Mouse (Mus musculus): Measurements from ENCODE around the gene Syt9. TPM values are rescaled to one million over a fixed set of nuclear protein-coding genes. Genes with fewer than 3 reads are reported as not detected.
A peak's percentile ranks its signal among the peaks of the same experiment; 100 is the strongest.

Syt9 gene
- polyA plus RNA-seq, 1 experiment from 2014 or later = 12.9 TPM

GRCm38 (mm10) chr7:107592641-107593040, 222.1 kb downstream of the Syt9 start:
- Histone ChIP-seq H3K9me3 (ENCODE audit: control insufficient read depth, low read length) (no peaks in the 10 kb centered on the region), H3K4me3 (ENCODE audit: low read length) (no peak overlapping the region), H3K27me3 (replicated peaks; ENCODE audit: control insufficient read depth, insufficient read depth, low read length) (no peaks in the 10 kb centered on the region), H3K36me3 (ENCODE audit: control insufficient read depth, insufficient read depth, low read length) (no peaks in the 10 kb centered on the region), H3K4me2 (ENCODE audit: low read length) (no peak overlapping the region), H3K27ac (ENCODE audit: low read depth, low read length) (no peak overlapping the region), H3K4me1 (ENCODE audit: control insufficient read depth, insufficient read depth, low read depth, low read length) (peaks cover 11% of the 10 kb centered on the region), H3K9ac (ENCODE audit: low read depth, low read length) (no peak overlapping the region)
- 27% methylated on average over 2 of the region's 2 CpGs for WGBS
- peak; percentile 55 for ATAC-seq

GRCm38 (mm10) chr7:107593904-107594303, 223.4 kb downstream of the Syt9 start:
- WGBS = 30% methylated on average over 7 of the region's 7 CpGs
- H3K9me3 ChIP-seq (ENCODE audit: control insufficient read depth, low read length) = no peaks in the 10 kb centered on the region
- ATAC-seq = no peak
- peak overlapping the region; percentile 65 for H3K4me3 ChIP-seq (ENCODE audit: low read length)
- H3K27ac ChIP-seq (ENCODE audit: low read depth, low read length) = no peak overlapping the region
- H3K27me3 ChIP-seq (replicated peaks; ENCODE audit: control insufficient read depth, insufficient read depth, low read length) = no peaks in the 10 kb centered on the region
- peak overlapping the region; percentile 72; the same call in 1 of the 2 replicates for H3K9ac ChIP-seq (ENCODE audit: low read depth, low read length)
- H3K36me3 ChIP-seq (ENCODE audit: control insufficient read depth, insufficient read depth, low read length) = no peaks in the 10 kb centered on the region
- H3K4me2 ChIP-seq (ENCODE audit: low read length) = peak overlapping the region; percentile 98
- peaks cover 11% of the 10 kb centered on the region for H3K4me1 ChIP-seq (ENCODE audit: control insufficient read depth, insufficient read depth, low read depth, low read length)

GRCm38 (mm10) chr7:107594325-107594856, 223.9 kb downstream of the Syt9 start:
- WGBS = under 1% methylated on average over 16 of the region's 16 CpGs
- Histone ChIP-seq H3K4me3 (ENCODE audit: low read length) (peak overlapping the region; percentile 65), H3K9me3 (ENCODE audit: control insufficient read depth, low read length) (no peaks in the 10 kb centered on the region), H3K27ac (ENCODE audit: low read depth, low read length) (no peak overlapping the region), H3K9ac (ENCODE audit: low read depth, low read length) (peak overlapping the region; percentile 72), H3K4me1 (ENCODE audit: control insufficient read depth, insufficient read depth, low read depth, low read length) (peaks cover 11% of the 10 kb centered on the region), H3K36me3 (ENCODE audit: control insufficient read depth, insufficient read depth, low read length) (no peaks in the 10 kb centered on the region), H3K27me3 (replicated peaks; ENCODE audit: control insufficient read depth, insufficient read depth, low read length) (no peaks in the 10 kb centered on the region), H3K4me2 (ENCODE audit: low read length) (peak overlapping the region; percentile 98)
- ATAC-seq = peak; percentile 81

GRCm38 (mm10) chr7:107594857-107595402, 224.4 kb downstream of the Syt9 start, which contains the start of gene Ppfibp2:
Ppfibp2 (plus strand) TSS chr7:107595207.
- no peaks in the 10 kb centered on the region for H3K9me3 ChIP-seq (ENCODE audit: control insufficient read depth, low read length)
- H3K9ac ChIP-seq (ENCODE audit: low read depth, low read length) = peak within 1 kb of the TSS; percentile 72
- H3K4me1 ChIP-seq (ENCODE audit: control insufficient read depth, insufficient read depth, low read depth, low read length) = peaks cover 11% of the 10 kb centered on the region
- H3K36me3 ChIP-seq (ENCODE audit: control insufficient read depth, insufficient read depth, low read length) = no peaks in the 10 kb centered on the region
- H3K4me2 ChIP-seq (ENCODE audit: low read length) = peak within 1 kb of the TSS; percentile 98
- H3K4me3 ChIP-seq (ENCODE audit: low read length) = peak within 1 kb of the TSS; percentile 65
- no peak within 1 kb of the TSS for H3K27ac ChIP-seq (ENCODE audit: low read depth, low read length)
- under 1% methylated on average over 23 of the region's 24 CpGs for WGBS
- H3K27me3 ChIP-seq (replicated peaks; ENCODE audit: control insufficient read depth, insufficient read depth, low read length) = no peaks in the 10 kb centered on the region
- peak; percentile 94 for ATAC-seq

GRCm38 (mm10) chr7:107595426-107595825, 224.9 kb downstream of the Syt9 start:
- H3K27me3 ChIP-seq (replicated peaks; ENCODE audit: control insufficient read depth, insufficient read depth, low read length) = no peaks in the 10 kb centered on the region
- peaks cover 11% of the 10 kb centered on the region for H3K4me1 ChIP-seq (ENCODE audit: control insufficient read depth, insufficient read depth, low read depth, low read length)
- H3K4me3 ChIP-seq (ENCODE audit: low read length) = peak overlapping the region; percentile 65
- H3K27ac ChIP-seq (ENCODE audit: low read depth, low read length) = no peak overlapping the region
- no peaks in the 10 kb centered on the region for H3K9me3 ChIP-seq (ENCODE audit: control insufficient read depth, low read length)
- ATAC-seq = no peak
- WGBS = 13% methylated on average over 13 of the region's 13 CpGs
- peak overlapping the region; percentile 98 for H3K4me2 ChIP-seq (ENCODE audit: low read length)
- H3K9ac ChIP-seq (ENCODE audit: low read depth, low read length) = peak overlapping the region; percentile 72
- H3K36me3 ChIP-seq (ENCODE audit: control insufficient read depth, insufficient read depth, low read length) = no peaks in the 10 kb centered on the region

GRCm38 (mm10) chr7:107596753-107597152, 226.2 kb downstream of the Syt9 start:
- no peak for ATAC-seq
- Histone ChIP-seq H3K4me3 (ENCODE audit: low read length) (no peak overlapping the region), H3K9me3 (ENCODE audit: control insufficient read depth, low read length) (no peaks in the 10 kb centered on the region)

GRCm38 (mm10) chr7:107597956-107598355, 227.4 kb downstream of the Syt9 start:
- Histone ChIP-seq H3K4me2 (ENCODE audit: low read length) (no peak overlapping the region), H3K4me3 (ENCODE audit: low read length) (no peak overlapping the region), H3K36me3 (ENCODE audit: control insufficient read depth, insufficient read depth, low read length) (no peaks in the 10 kb centered on the region), H3K9me3 (ENCODE audit: control insufficient read depth, low read length) (no peaks in the 10 kb centered on the region), H3K27me3 (replicated peaks; ENCODE audit: control insufficient read depth, insufficient read depth, low read length) (no peaks in the 10 kb centered on the region), H3K4me1 (ENCODE audit: control insufficient read depth, insufficient read depth, low read depth, low read length) (peaks cover 11% of the 10 kb centered on the region), H3K27ac (ENCODE audit: low read depth, low read length) (no peak overlapping the region), H3K9ac (ENCODE audit: low read depth, low read length) (no peak overlapping the region)
- ATAC-seq = no peak
- 95% methylated on average over 3 of the region's 3 CpGs for WGBS

More at GRCm38 (mm10) chr7:107596753-107597152, 226.2 kb downstream of the Syt9 start:
- H3K27me3 ChIP-seq (replicated peaks; ENCODE audit: control insufficient read depth, insufficient read depth, low read length) = no peaks in the 10 kb centered on the region
- no peak overlapping the region for H3K9ac ChIP-seq (ENCODE audit: low read depth, low read length)
- H3K27ac ChIP-seq (ENCODE audit: low read depth, low read length) = no peak overlapping the region
- peaks cover 11% of the 10 kb centered on the region for H3K4me1 ChIP-seq (ENCODE audit: control insufficient read depth, insufficient read depth, low read depth, low read length)
- H3K36me3 ChIP-seq (ENCODE audit: control insufficient read depth, insufficient read depth, low read length) = no peaks in the 10 kb centered on the region
- no peak overlapping the region for H3K4me2 ChIP-seq (ENCODE audit: low read length)

Other genes starting within 250 kb of the Syt9 start
- gene Olfr715, start 239.6 kb upstream of the Syt9 start, polyA plus RNA-seq (2015; fragmentation: Nextera tagmentation; extraction: Ambion mirVana) = not detected in 2 replicates
- gene Olfr716, start 232.4 kb upstream of the Syt9 start, polyA plus RNA-seq (2015; fragmentation: Nextera tagmentation; extraction: Ambion mirVana) = not detected in 2 replicates
- gene Nlrp14, start 203.7 kb upstream of the Syt9 start, polyA plus RNA-seq (2015; fragmentation: Nextera tagmentation; extraction: Ambion mirVana) = not detected in 2 replicates
- not detected in 2 replicates for gene Rbmxl2, start 161.3 kb upstream of the Syt9 start, polyA plus RNA-seq (2015; fragmentation: Nextera tagmentation; extraction: Ambion mirVana)
- gene Olfml1, start 196.7 kb downstream of the Syt9 start, polyA plus RNA-seq (2015; fragmentation: Nextera tagmentation; extraction: Ambion mirVana) = 4.8 TPM in 2 replicates
- 3.4 and 3.6 TPM in 2 replicates for gene Ppfibp2, start 224.5 kb downstream of the Syt9 start, polyA plus RNA-seq (2015; fragmentation: Nextera tagmentation; extraction: Ambion mirVana)